Mouse (Mus musculus) myocyte (in vitro differentiated cells): ENCODE data around the gene Hcn1. TPM values are rescaled to one million over a fixed set of nuclear protein-coding genes. Genes with fewer than 3 reads are reported as not detected.

Source experiments
- H3K27me3 ChIP-seq: one replicate; pipeline ENCODE4 v1.6.1; 2011; ENCODE audit not compliant: control insufficient read depth, insufficient read depth, insufficient read length
- H3K36me3 ChIP-seq: one replicate; pipeline ENCODE4 v1.6.1; 2011; ENCODE audit not compliant: control insufficient read depth, insufficient read depth
- H3K4me2 ChIP-seq: one replicate; pipeline ENCODE4 v1.6.1; 2011; ENCODE audit warnings: low read depth, control low read depth
- H3K4me3 ChIP-seq: one replicate; pipeline ENCODE4 v1.5.1; 2011; ENCODE audit warnings: mild to moderate bottlenecking, control low read depth, moderate library complexity
- H3K79me2 ChIP-seq: one replicate; pipeline ENCODE4 v1.6.1; 2011; ENCODE audit not compliant: control insufficient read depth, insufficient read depth
- H3ac ChIP-seq: one replicate; pipeline ENCODE4 v1.6.1; 2011; ENCODE audit not compliant: control insufficient read depth, insufficient read length
- CEBPB ChIP-seq: IDR thresholded peaks from 2 replicates; pipeline ENCODE4 v1.6.1; 2011; ENCODE audit warnings: mild to moderate bottlenecking, moderate library complexity; ENCODE audit not compliant: poor library complexity, insufficient read depth, severe bottlenecking
- E2F4 ChIP-seq: IDR thresholded peaks from one replicate; pipeline ENCODE4 v1.6.1; 2011; ENCODE audit warnings: mild to moderate bottlenecking, control low read depth, moderate library complexity; ENCODE audit not compliant: insufficient read depth
- MAX ChIP-seq: IDR thresholded peaks from one replicate; pipeline ENCODE4 v1.6.1; 2011; ENCODE audit warnings: low read depth, mild to moderate bottlenecking, control low read depth
- MYOD1 ChIP-seq, 3 experiments: IDR thresholded peaks; one replicate each; pipeline ENCODE4 v1.6.1; 2011; ENCODE audit warnings: control low read depth in 2 of 3, low read depth in 2 of 3, mild to moderate bottlenecking in 2 of 3, moderate library complexity in 1 of 3; ENCODE audit not compliant: insufficient read length in 2 of 3, control insufficient read depth in 1 of 3
- MYOG ChIP-seq, 3 experiments: IDR thresholded peaks; one replicate each; pipeline ENCODE4 v1.6.1; 2011; ENCODE audit warnings: control low read depth in 2 of 3, low read depth in 2 of 3, mild to moderate bottlenecking in 2 of 3; ENCODE audit not compliant: insufficient read length in 2 of 3, control insufficient read depth in 1 of 3, insufficient read depth in 1 of 3
- POLR2A ChIP-seq: IDR thresholded peaks from one replicate; pipeline ENCODE4 v1.6.1; 2011; ENCODE audit warnings: low read depth, mild to moderate bottlenecking, control low read depth, moderate library complexity; ENCODE audit not compliant: insufficient read length
- POLR2AphosphoS2 ChIP-seq: IDR thresholded peaks from one replicate; pipeline ENCODE4 v1.6.1; 2011; ENCODE audit warnings: low read depth, control low read depth; ENCODE audit not compliant: insufficient read length
- REST ChIP-seq: IDR thresholded peaks from one replicate; pipeline ENCODE4 v1.6.1; 2011; ENCODE audit warnings: mild to moderate bottlenecking, control low read depth, moderate library complexity; ENCODE audit not compliant: insufficient read depth, insufficient read length
- SRF ChIP-seq: IDR thresholded peaks from one replicate; pipeline ENCODE4 v1.6.1; 2011; ENCODE audit warnings: low read depth; ENCODE audit not compliant: control insufficient read depth, insufficient read length
- TCF12 ChIP-seq: IDR thresholded peaks from one replicate; pipeline ENCODE4 v1.6.1; 2011; ENCODE audit warnings: mild to moderate bottlenecking, control low read depth; ENCODE audit not compliant: poor library complexity, insufficient read depth, severe bottlenecking
- TCF3 ChIP-seq: IDR thresholded peaks from one replicate; pipeline ENCODE4 v1.6.1; 2011; ENCODE audit warnings: low read depth, control low read depth; ENCODE audit not compliant: insufficient read length
- USF1 ChIP-seq: IDR thresholded peaks from one replicate; pipeline ENCODE4 v1.6.1; 2011; ENCODE audit warnings: low read depth, mild to moderate bottlenecking, control low read depth, moderate library complexity
- polyA plus RNA-seq: library from polyadenylated mRNA; unstranded; fragments of >200 nt; fragmentation: generic; extraction: Trizol; gene quantifications from one replicate; pipeline ENCODE4 v1.2.1, GENCODE M21; 2012; ENCODE audit warnings: missing spikeins

The Hcn1 gene
- polyA plus RNA-seq, 1 experiment, result 0.13 TPM

DNA sequence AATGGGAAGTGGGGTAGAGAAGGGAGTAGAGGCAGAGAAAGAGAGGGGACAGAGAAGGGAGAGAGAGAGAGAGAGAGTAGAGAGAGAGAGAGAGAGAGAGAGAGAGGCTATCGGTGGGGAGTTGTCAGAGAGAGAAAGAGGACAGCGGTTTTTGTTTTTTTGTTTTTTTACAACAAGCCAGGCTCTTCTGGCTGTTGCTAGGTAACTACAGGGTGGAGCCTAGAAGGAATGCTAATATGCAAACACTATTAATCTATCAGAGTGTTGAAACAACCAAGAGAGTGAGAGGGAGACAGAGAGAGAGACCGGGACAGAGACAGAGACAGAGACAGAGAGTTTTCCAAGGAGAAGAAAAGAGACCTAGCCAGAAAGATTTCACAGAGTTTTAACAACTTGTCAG, 425.7 kb downstream of the Hcn1 start:
- Histone ChIP-seq H3K4me3 (no peak overlapping the region), H3K79me2 (no peaks in the 10 kb centered on the region), H3ac (no peak overlapping the region), H3K36me3 (no peaks in the 10 kb centered on the region), H3K4me2 (no peak overlapping the region), H3K27me3 (no peaks in the 10 kb centered on the region)
- TF ChIP-seq MAX (no peak), TCF12 (no peak), MYOG (IDR thresholded peaks at IDR 0.05; ENCODE audit: control insufficient read depth in 1 of 3, insufficient read depth in 1 of 3, insufficient read length in 2 of 3, low read depth in 2 of 3) (no peak), MYOD1 (IDR thresholded peaks at IDR 0.05; ENCODE audit: control insufficient read depth in 1 of 3, insufficient read length in 2 of 3, low read depth in 2 of 3) (no peak), TCF3 (no peak), E2F4 (no peak), USF1 (no peak), REST (no peak), POLR2A (no peak), POLR2AphosphoS2 (no peak), SRF (no peak), CEBPB (no peak)

GRCm38 (mm10) chr13:118028662-118029061, 426.5 kb downstream of the Hcn1 start:
- no peaks in the 10 kb centered on the region for H3K36me3 ChIP-seq
- no peak for TF ChIP-seq POLR2AphosphoS2
- no peak for TF ChIP-seq SRF
- no peak for TF ChIP-seq MAX
- TF ChIP-seq CEBPB, result no peak
- no peak for TF ChIP-seq E2F4
- no peak for TF ChIP-seq POLR2A
- no peak overlapping the region for H3K4me3 ChIP-seq
- no peaks in the 10 kb centered on the region for H3K27me3 ChIP-seq
- no peak overlapping the region for H3K4me2 ChIP-seq
- H3K79me2 ChIP-seq, result no peaks in the 10 kb centered on the region
- no peak overlapping the region for H3ac ChIP-seq

GRCm38 (mm10) chr13:118029579-118029978, 427.5 kb downstream of the Hcn1 start:
- Histone ChIP-seq H3K36me3 (no peaks in the 10 kb centered on the region), H3K4me3 (no peak overlapping the region), H3K79me2 (no peaks in the 10 kb centered on the region), H3K27me3 (no peaks in the 10 kb centered on the region), H3K4me2 (no peak overlapping the region), H3ac (no peak overlapping the region)
- TF ChIP-seq POLR2A (no peak), REST (no peak), MYOG (IDR thresholded peaks at IDR 0.05; ENCODE audit: control insufficient read depth in 1 of 3, insufficient read depth in 1 of 3, insufficient read length in 2 of 3, low read depth in 2 of 3) (no peak)

DNA sequence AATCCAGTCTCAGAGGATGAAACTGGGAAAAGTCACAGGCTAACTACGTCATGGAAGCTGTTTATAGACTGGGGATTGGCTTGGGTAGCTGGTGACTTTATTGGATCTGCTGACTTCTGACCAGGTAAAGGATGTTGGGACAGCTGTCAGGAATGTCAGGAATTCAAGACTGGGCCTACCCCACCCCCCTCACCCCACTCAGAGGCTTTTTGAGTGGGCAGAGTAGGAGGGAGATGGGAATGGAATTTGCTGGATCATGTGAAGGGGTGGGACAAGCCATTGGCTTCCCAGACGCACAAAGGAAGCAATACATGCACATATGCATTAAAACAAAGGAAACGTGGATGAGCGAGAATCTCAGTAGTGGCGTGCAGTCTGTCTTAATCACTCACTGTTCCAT, 433.5 kb downstream of the Hcn1 start:
- Histone ChIP-seq H3K4me3 (no peak overlapping the region), H3ac (no peak overlapping the region), H3K79me2 (no peaks in the 10 kb centered on the region), H3K36me3 (no peaks in the 10 kb centered on the region), H3K4me2 (no peak overlapping the region), H3K27me3 (no peaks in the 10 kb centered on the region)
- TF ChIP-seq USF1 (no peak), MAX (no peak)
